Mouse (Mus musculus) ES-E14 (cell line): Measurements from ENCODE around the gene Rgs13. TPM values are rescaled to one million over a fixed set of nuclear protein-coding genes. Genes with fewer than 3 reads are reported as not detected.
"Not testable (repeated sequence)": the region's sequence is repeated elsewhere in the genome, so short reads cannot be mapped to it uniquely, and the experiment has no call there.

ENCODE experiments used
- DNase-seq: peaks from one replicate; pipeline ENCODE4 v3.0.0-alpha.2; 2013; ENCODE audit warnings: low read depth, low spot score
- H3K27ac ChIP-seq: 2 replicates; pipeline ENCODE4 v1.5.1; 2012; ENCODE audit warnings: low read depth, mild to moderate bottlenecking, low read length, moderate library complexity, mixed read lengths; ENCODE audit not compliant: poor library complexity, insufficient read depth, severe bottlenecking
- H3K36me3 ChIP-seq: 2 replicates; pipeline ENCODE4 v1.6.1; 2012; ENCODE audit warnings: mild to moderate bottlenecking, low read length, moderate library complexity, mixed read lengths; ENCODE audit not compliant: control insufficient read depth, poor library complexity, insufficient read depth, severe bottlenecking
- H3K4me1 ChIP-seq, 2 experiments: fragments of 150-350 bp in 1 of 2; sonication (generic) in 1 of 2; 2 replicates each; pipeline ENCODE4 v1.6.1; 2012; ENCODE audit warnings: low read length in 2 of 2, mild to moderate bottlenecking in 1 of 2, mixed read lengths in 1 of 2; ENCODE audit not compliant: control insufficient read depth in 2 of 2, insufficient read depth in 2 of 2, poor library complexity in 1 of 2
- H3K4me3 ChIP-seq, 2 experiments: fragments of 150-350 bp in 1 of 2; sonication (generic) in 1 of 2; 2 replicates each; pipeline ENCODE4 v1.5.1; 2012; ENCODE audit warnings: low read length in 2 of 2, low read depth in 1 of 2, mild to moderate bottlenecking in 1 of 2, mixed read lengths in 1 of 2; ENCODE audit not compliant: insufficient read depth in 1 of 2, poor library complexity in 1 of 2, severe bottlenecking in 1 of 2
- H3K9ac ChIP-seq: 2 replicates; pipeline ENCODE4 v1.6.1; 2012; ENCODE audit warnings: low read depth, mild to moderate bottlenecking, low read length, mixed read lengths; ENCODE audit not compliant: poor library complexity, insufficient read depth, severe bottlenecking
- H3K9me3 ChIP-seq: fragments of 150-350 bp; sonication (generic); 2 replicates; pipeline ENCODE4 v1.6.1; 2012; ENCODE audit warnings: low read depth, mild to moderate bottlenecking, low read length; ENCODE audit not compliant: control insufficient read depth, insufficient read depth
- CHD2 ChIP-seq: IDR thresholded peaks from 2 replicates; pipeline ENCODE4 v1.6.1; 2014; ENCODE audit warnings: mild to moderate bottlenecking, low read depth, low read length, inconsistent platforms
- HCFC1 ChIP-seq: IDR thresholded peaks from 2 replicates; pipeline ENCODE4 v1.6.1; 2012; ENCODE audit warnings: low read length, inconsistent platforms, borderline replicate concordance; ENCODE audit not compliant: insufficient read depth
- MAFK ChIP-seq: IDR thresholded peaks from 2 replicates; pipeline ENCODE4 v1.6.1; 2014; ENCODE audit warnings: mild to moderate bottlenecking, low read depth, low read length, inconsistent platforms; ENCODE audit not compliant: insufficient read depth
- ZC3H11A ChIP-seq: IDR thresholded peaks from 2 replicates; pipeline ENCODE4 v1.6.1; 2012; ENCODE audit warnings: low read depth, mild to moderate bottlenecking, inconsistent platforms, low read length, borderline replicate concordance
- ZNF384 ChIP-seq: IDR thresholded peaks from 2 replicates; pipeline ENCODE4 v1.6.1; 2012; ENCODE audit warnings: low read depth, low read length, inconsistent platforms
- in situ Hi-C, 2 experiments: fragments of 600-800 bp; cut with MboI; formaldehyde crosslinking; loops; one replicate each; pipeline ENCODE4 v1.15.1; 2025; ENCODE audit warnings: low sequenced_read_pairs in 2 of 2, inconsistent platforms in 1 of 2; ENCODE audit not compliant: unreplicated experiment in 2 of 2
- total RNA-seq: library from RNA; depleted of rRNA; stranded (reverse); fragments of 300-350 nt; gene quantifications from 2 replicates; pipeline ENCODE4 v1.2.3, GENCODE M21; 2012

Rgs13 gene
- total RNA-seq, 1 experiment, result 0.80 TPM

DNA sequence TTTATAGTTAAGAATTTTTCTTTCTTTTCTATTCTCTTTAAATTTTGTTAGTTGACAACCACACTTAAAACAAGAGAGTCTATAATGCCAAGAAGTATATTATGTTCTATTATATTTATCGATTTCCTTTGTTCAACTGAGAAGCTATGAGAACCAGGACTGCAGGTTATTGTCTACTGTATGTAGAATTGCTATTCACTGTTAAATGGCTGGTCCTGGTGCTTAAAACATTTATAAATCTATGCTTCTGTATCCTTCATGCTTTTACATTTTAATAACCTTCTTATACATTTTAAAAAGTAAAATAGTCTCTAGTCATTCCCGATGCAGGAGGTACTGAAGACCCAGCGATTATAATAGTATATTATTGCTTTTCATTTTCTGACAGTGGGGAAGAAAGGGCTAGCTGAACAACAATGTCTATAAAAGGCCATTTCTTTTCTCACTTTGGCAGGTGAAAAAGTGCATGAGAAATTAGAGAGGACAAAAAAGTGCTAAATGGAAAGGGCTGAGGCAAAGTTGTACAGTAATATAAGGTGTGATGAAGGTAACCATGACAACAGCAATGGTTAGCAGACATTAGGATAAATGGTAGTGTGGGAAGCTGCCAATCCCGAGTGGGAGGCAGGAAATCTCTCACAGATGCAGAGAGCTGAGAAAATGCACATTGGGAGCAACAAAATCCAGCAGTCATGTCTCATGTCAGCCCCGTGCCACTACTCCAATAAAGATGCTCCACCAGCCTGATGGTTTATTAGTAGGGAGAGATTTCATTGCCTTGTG lies 25.6 kb downstream of the Rgs13 start:
- no peak for TF ChIP-seq CHD2
- no peak for TF ChIP-seq ZNF384
- no peak for TF ChIP-seq HCFC1
- TF ChIP-seq ZC3H11A, result no peak
- no peak for TF ChIP-seq MAFK
- in situ Hi-C loops, result no loop called here
- Histone ChIP-seq H3K9ac (no peak overlapping the region), H3K36me3 (no peaks in the 10 kb centered on the region), H3K4me3 (no peak overlapping the region), H3K9me3 (no peaks in the 10 kb centered on the region), H3K27ac (no peak overlapping the region), H3K4me1 (no peaks in the 10 kb centered on the region)
- no peak for DNase-seq

- in situ Hi-C loops, result no loop called here
- TF ChIP-seq ZC3H11A (no peak), HCFC1 (no peak), MAFK (no peak), CHD2 (no peak), ZNF384 (no peak)
- Histone ChIP-seq H3K4me3 (no peak overlapping the region), H3K9me3 (no peaks in the 10 kb centered on the region), H3K4me1 (no peaks in the 10 kb centered on the region), H3K36me3 (no peaks in the 10 kb centered on the region), H3K27ac (no peak overlapping the region), H3K9ac (no peak overlapping the region)
- DNase-seq, result no peak
Observed at GRCm38 (mm10) chr1:144149997-144150396, 27.2 kb downstream of the Rgs13 start.

GRCm38 (mm10) chr1:144141398-144141797 lies 35.8 kb downstream of the Rgs13 start:
- H3K9ac ChIP-seq, H3K36me3 ChIP-seq, H3K4me1 ChIP-seq, H3K27ac ChIP-seq, H3K4me3 ChIP-seq, DNase-seq, H3K9me3 ChIP-seq, in situ Hi-C loops: not testable (repeated sequence)

DNA sequence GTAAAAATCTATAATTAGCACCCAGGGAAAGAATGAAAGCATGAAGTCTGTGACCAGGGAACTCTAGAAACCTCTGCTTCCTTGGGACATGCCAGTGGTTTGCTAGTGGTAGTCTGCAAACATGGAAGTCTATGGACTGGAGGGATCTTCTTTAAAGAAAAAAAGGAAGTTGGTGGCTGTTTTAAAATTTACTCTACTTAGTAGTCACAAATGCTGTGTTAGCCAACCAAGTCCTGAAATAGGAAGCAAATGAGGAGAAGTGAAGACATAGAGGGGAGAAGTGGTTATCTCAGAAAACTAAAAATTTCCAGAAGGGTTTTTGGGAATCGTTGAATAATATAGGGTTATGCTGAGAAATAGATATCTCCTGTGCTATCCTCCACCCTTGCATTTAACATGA lies 37.3 kb downstream of the Rgs13 start:
- no peaks in the 10 kb centered on the region for H3K4me1 ChIP-seq
- in situ Hi-C loops, result no loop called here
- no peak overlapping the region for H3K4me3 ChIP-seq
- no peaks in the 10 kb centered on the region for H3K9me3 ChIP-seq
- H3K27ac ChIP-seq, result no peak overlapping the region
- DNase-seq, result no peak
- TF ChIP-seq MAFK, result no peak
- TF ChIP-seq HCFC1, result no peak
- no peak for TF ChIP-seq ZC3H11A
- no peak for TF ChIP-seq CHD2
- TF ChIP-seq ZNF384, result no peak
- no peak overlapping the region for H3K9ac ChIP-seq
- no peaks in the 10 kb centered on the region for H3K36me3 ChIP-seq

GRCm38 (mm10) chr1:144127965-144128364 lies 49.2 kb downstream of the Rgs13 start:
- in situ Hi-C loops, result no loop called here
- Histone ChIP-seq H3K4me1 (no peaks in the 10 kb centered on the region), H3K36me3 (no peaks in the 10 kb centered on the region), H3K4me3 (no peak overlapping the region), H3K9me3 (no peaks in the 10 kb centered on the region), H3K27ac (no peak overlapping the region), H3K9ac (no peak overlapping the region)
- TF ChIP-seq MAFK, result no peak
- TF ChIP-seq ZNF384, result no peak
- no peak for TF ChIP-seq HCFC1
- no peak for TF ChIP-seq ZC3H11A
- TF ChIP-seq CHD2, result no peak
- no peak for DNase-seq
